Mouse (Mus musculus): Measurements from ENCODE around the gene Gm17455.

GRCm38 (mm10) chr10:60351248-60351647 is 48.3 kb upstream of the Gm17455 start:
- TF ChIP-seq GATA1 (IDR thresholded peaks at IDR 0.05; ENCODE audit: borderline replicate concordance, low read length) (no peak), CTCF (IDR thresholded peaks at IDR 0.05; ENCODE audit: low read depth, low read length) (no peak), TAL1 (conservative IDR thresholded peaks at IDR 0.05; ENCODE audit: low read depth, low read length) (no peak), GATA2 (IDR thresholded peaks at IDR 0.05; ENCODE audit: borderline replicate concordance, low read depth, low read length) (no peak), POLR2AphosphoS5 (IDR thresholded peaks at IDR 0.05; ENCODE audit: insufficient replicate concordance, low read depth, low read length) (no peak)

Measured in G1E (cell line).